Mouse (Mus musculus) forebrain, embryonic 10.5 days (tissue): ENCODE data around the gene Tfap4. TPM values are rescaled to one million over a fixed set of nuclear protein-coding genes. Genes with fewer than 3 reads are reported as not detected.
A peak's percentile ranks its signal among the peaks of the same experiment; 100 is the strongest.

Source experiments
- DNase-seq: peaks from one replicate; pipeline ENCODE4 v3.0.0-alpha.2; 2017; ENCODE audit warnings: low spot score; ENCODE audit errors: extremely low spot score
- H3K27ac ChIP-seq: fragments of 300-500 bp; sonication (generic); 2 replicates; pipeline ENCODE4 v1.5.1; 2016; ENCODE audit warnings: mild to moderate bottlenecking
- H3K27me3 ChIP-seq: fragments of 300-500 bp; sonication (generic); 2 replicates; pipeline ENCODE4 v1.6.1; 2016; ENCODE audit warnings: mild to moderate bottlenecking; ENCODE audit not compliant: poor library complexity, severe bottlenecking
- H3K36me3 ChIP-seq: fragments of 300-500 bp; sonication (generic); replicated peaks from 2 replicates; pipeline ENCODE4 v1.6.1; 2016; ENCODE audit warnings: mild to moderate bottlenecking, moderate library complexity
- H3K4me1 ChIP-seq: fragments of 300-500 bp; sonication (generic); 2 replicates; pipeline ENCODE4 v1.6.1; 2016
- H3K4me3 ChIP-seq: fragments of 300-500 bp; sonication (generic); 2 replicates; pipeline ENCODE4 v1.5.1; 2016; ENCODE audit warnings: mild to moderate bottlenecking, moderate library complexity
- H3K9me3 ChIP-seq: fragments of 300-500 bp; sonication (generic); 2 replicates; pipeline ENCODE4 v1.6.1; 2016; ENCODE audit warnings: mild to moderate bottlenecking, moderate library complexity
- WGBS: fragments of 180-500 bp; shearing (Covaris S2); methylation state at CpG from one replicate; pipeline ENCODE4 v1.1.7; 2016; 5-methylcytosine and 5-hydroxymethylcytosine counted together
- polyA plus RNA-seq: library from polyadenylated mRNA; unstranded; fragments of >200 nt; fragmentation: Nextera tagmentation; extraction: Ambion mirVana; gene quantifications from 2 replicates; pipeline ENCODE4 v1.2.1, GENCODE M21; 2016

The Tfap4 gene
- 32.0 and 37.5 TPM in 2 replicates for polyA plus RNA-seq

- H3K27ac ChIP-seq = peak within 1 kb of the TSS; percentile 98
- peak; percentile 93 for DNase-seq
- 0% methylated on average over 17 of the region's 17 CpGs for WGBS
- H3K9me3 ChIP-seq = no peaks in the 10 kb centered on the region; the same call in 1 of the 2 replicates
- peaks cover 22% of the 10 kb centered on the region for H3K36me3 ChIP-seq
- peaks cover 24% of the 10 kb centered on the region for H3K4me1 ChIP-seq
- H3K4me3 ChIP-seq = peak within 1 kb of the TSS; percentile 90
- H3K27me3 ChIP-seq = no peaks in the 10 kb centered on the region
Observed at GRCm38 (mm10) chr16:4559715-4560144, at the start of gene Tfap4. Tfap4 (minus strand) TSS chr16:4559854.

- Histone ChIP-seq H3K4me3 (no peak overlapping the region), H3K27ac (no peak overlapping the region), H3K9me3 (no peaks in the 10 kb centered on the region), H3K27me3 (no peaks in the 10 kb centered on the region), H3K36me3 (peaks cover 54% of the 10 kb centered on the region), H3K4me1 (peaks cover 42% of the 10 kb centered on the region)
- DNase-seq = no peak
- 88% methylated on average over 19 of the region's 19 CpGs for WGBS
Observed at GRCm38 (mm10) chr16:4608532-4609059, 48.9 kb upstream of the Tfap4 start.

GRCm38 (mm10) chr16:4607818-4608531, 48.3 kb upstream of the Tfap4 start:
- Histone ChIP-seq H3K9me3 (no peaks in the 10 kb centered on the region), H3K36me3 (peaks cover 48% of the 10 kb centered on the region), H3K4me1 (peaks cover 48% of the 10 kb centered on the region), H3K4me3 (no peak overlapping the region), H3K27ac (no peak overlapping the region), H3K27me3 (no peaks in the 10 kb centered on the region)
- WGBS = 59% methylated on average over 9 of the region's 9 CpGs
- DNase-seq = peak; percentile 75

- Histone ChIP-seq H3K27ac (peak overlapping the region; percentile 78), H3K4me1 (peaks cover 62% of the 10 kb centered on the region), H3K27me3 (no peaks in the 10 kb centered on the region), H3K36me3 (peaks cover 34% of the 10 kb centered on the region), H3K9me3 (no peaks in the 10 kb centered on the region), H3K4me3 (0 out of 2 replicates have a peak overlapping the region, but pooled peaks have one; percentile 13)
- no peak for DNase-seq
- 45% methylated on average over 5 of the region's 5 CpGs for WGBS
Observed at GRCm38 (mm10) chr16:4606431-4607084, 46.9 kb upstream of the Tfap4 start.

- H3K27ac ChIP-seq = peak overlapping the region; percentile 78
- H3K27me3 ChIP-seq = no peaks in the 10 kb centered on the region
- no peak for DNase-seq
- peaks cover 27% of the 10 kb centered on the region for H3K36me3 ChIP-seq
- peak overlapping the region; percentile 24; the same call in 1 of the 2 replicates for H3K4me3 ChIP-seq
- peaks cover 72% of the 10 kb centered on the region for H3K4me1 ChIP-seq
- H3K9me3 ChIP-seq = no peaks in the 10 kb centered on the region
- WGBS = 45% methylated on average over 13 of the region's 13 CpGs
Observed at GRCm38 (mm10) chr16:4605514-4606131, 46.0 kb upstream of the Tfap4 start.

- H3K36me3 ChIP-seq = peaks cover 14% of the 10 kb centered on the region
- DNase-seq = no peak
- WGBS = 75% methylated on average over 11 of the region's 11 CpGs
- peak overlapping the region; percentile 78 for H3K27ac ChIP-seq
- no peaks in the 10 kb centered on the region for H3K27me3 ChIP-seq
- H3K4me1 ChIP-seq = peaks cover 84% of the 10 kb centered on the region
- no peak overlapping the region for H3K4me3 ChIP-seq
- no peaks in the 10 kb centered on the region for H3K9me3 ChIP-seq
Observed at GRCm38 (mm10) chr16:4604293-4604837, 44.7 kb upstream of the Tfap4 start.

GRCm38 (mm10) chr16:4603453-4603837, 43.8 kb upstream of the Tfap4 start:
- Histone ChIP-seq H3K27me3 (no peaks in the 10 kb centered on the region), H3K36me3 (peaks cover 5% of the 10 kb centered on the region), H3K9me3 (no peaks in the 10 kb centered on the region), H3K27ac (peak overlapping the region; percentile 78), H3K4me1 (peaks cover 94% of the 10 kb centered on the region), H3K4me3 (0 out of 2 replicates have a peak overlapping the region, but pooled peaks have one; percentile 26)
- no peak for DNase-seq
- 65% methylated on average over 1 of the region's 1 CpGs for WGBS

GRCm38 (mm10) chr16:4602766-4603452, 43.3 kb upstream of the Tfap4 start:
- WGBS = 41% methylated on average over 7 of the region's 7 CpGs
- Histone ChIP-seq H3K27me3 (no peaks in the 10 kb centered on the region), H3K27ac (peak overlapping the region; percentile 78), H3K36me3 (peaks cover 2% of the 10 kb centered on the region; the same call in 1 of the 2 replicates), H3K4me1 (peaks cover 99% of the 10 kb centered on the region), H3K4me3 (peak overlapping the region; percentile 26), H3K9me3 (no peaks in the 10 kb centered on the region)
- no peak for DNase-seq

- peak overlapping the region; percentile 26; the same call in 1 of the 2 replicates for H3K4me3 ChIP-seq
- no peaks in the 10 kb centered on the region for H3K27me3 ChIP-seq
- peaks cover 100% of the 10 kb centered on the region for H3K4me1 ChIP-seq
- no peak for DNase-seq
- H3K27ac ChIP-seq = peak overlapping the region; percentile 78
- no peaks in the 10 kb centered on the region for H3K9me3 ChIP-seq
- H3K36me3 ChIP-seq = peaks cover 2% of the 10 kb centered on the region; the same call in 1 of the 2 replicates
- 26% methylated on average over 3 of the region's 3 CpGs for WGBS
Observed at GRCm38 (mm10) chr16:4602189-4602588, 42.5 kb upstream of the Tfap4 start.

GRCm38 (mm10) chr16:4600701-4601310, 41.2 kb upstream of the Tfap4 start:
- peak overlapping the region; percentile 97 for H3K27ac ChIP-seq
- H3K27me3 ChIP-seq = no peaks in the 10 kb centered on the region
- no peaks in the 10 kb centered on the region for H3K9me3 ChIP-seq
- peaks cover 2% of the 10 kb centered on the region; the same call in 1 of the 2 replicates for H3K36me3 ChIP-seq
- 85% methylated on average over 9 of the region's 9 CpGs for WGBS
- no peak for DNase-seq
- H3K4me1 ChIP-seq = peaks cover 100% of the 10 kb centered on the region
- 0 out of 2 replicates have a peak overlapping the region, but pooled peaks have one; percentile 14 for H3K4me3 ChIP-seq

GRCm38 (mm10) chr16:4599616-4600015, 40.0 kb upstream of the Tfap4 start:
- Histone ChIP-seq H3K27me3 (no peaks in the 10 kb centered on the region), H3K9me3 (no peaks in the 10 kb centered on the region), H3K4me3 (no peak overlapping the region), H3K36me3 (peaks cover 2% of the 10 kb centered on the region; the same call in 1 of the 2 replicates), H3K4me1 (peaks cover 98% of the 10 kb centered on the region), H3K27ac (peak overlapping the region; percentile 97)
- WGBS = 77% methylated on average over 3 of the region's 3 CpGs
- no peak for DNase-seq
